Mouse (Mus musculus) liver, adult 2 months (tissue): ENCODE data around the gene Cog7. TPM values are rescaled to one million over a fixed set of nuclear protein-coding genes. Genes with fewer than 3 reads are reported as not detected.
A peak's percentile ranks its signal among the peaks of the same experiment; 100 is the strongest.

Source experiments
- DNase-seq: peaks from one replicate; pipeline ENCODE4 v3.0.0-alpha.2; 2011; ENCODE audit warnings: low read depth, low spot score; ENCODE audit errors: extremely low read depth
- H3K27ac ChIP-seq: fragments of 200-500 bp; replicated peaks from 2 replicates; pipeline ENCODE4 v1.5.1; 2012; ENCODE audit warnings: low read depth, mild to moderate bottlenecking, control low read depth, inconsistent platforms, low read length; ENCODE audit not compliant: insufficient read depth
- H3K27me3 ChIP-seq: fragments of 200-500 bp; 2 replicates; pipeline ENCODE4 v1.6.1; 2012; ENCODE audit warnings: mild to moderate bottlenecking, moderate library complexity, low read length, inconsistent platforms; ENCODE audit not compliant: control insufficient read depth, insufficient read depth
- H3K36me3 ChIP-seq: fragments of 200-500 bp; 2 replicates; pipeline ENCODE4 v1.6.1; 2012; ENCODE audit warnings: low read length, inconsistent platforms; ENCODE audit not compliant: control insufficient read depth, insufficient read depth
- H3K4me1 ChIP-seq: fragments of 200-500 bp; 2 replicates; pipeline ENCODE4 v1.6.1; 2011; ENCODE audit warnings: low read length; ENCODE audit not compliant: control insufficient read depth, insufficient read depth
- H3K4me3 ChIP-seq: fragments of 200-500 bp; 2 replicates; pipeline ENCODE4 v1.5.1; 2011; ENCODE audit warnings: low read depth, mild to moderate bottlenecking, control low read depth, low read length, moderate library complexity; ENCODE audit not compliant: insufficient read depth
- H3K79me2 ChIP-seq: fragments of 200-500 bp; 2 replicates; pipeline ENCODE4 v1.6.1; 2012; ENCODE audit warnings: inconsistent platforms, mild to moderate bottlenecking, low read length, moderate library complexity; ENCODE audit not compliant: control insufficient read depth, insufficient read depth
- H3K9ac ChIP-seq: fragments of 200-500 bp; 2 replicates; pipeline ENCODE4 v1.6.1; 2012; ENCODE audit warnings: low read depth, mild to moderate bottlenecking, control low read depth, inconsistent platforms, low read length
- CTCF ChIP-seq: fragments of 200-500 bp; IDR thresholded peaks from 2 replicates; pipeline ENCODE4 v1.5.1; 2011; ENCODE audit warnings: low read depth, low read length, control low read depth
- POLR2A ChIP-seq: fragments of 200-500 bp; IDR thresholded peaks from 2 replicates; pipeline ENCODE4 v1.6.1; 2011; ENCODE audit warnings: low read length, control low read depth; ENCODE audit not compliant: insufficient read depth; ENCODE audit errors: extremely low read depth
- WGBS: fragments of 180-500 bp; shearing (Covaris S2); methylation state at CpG from one replicate; pipeline ENCODE4 v1.1.7; 2018; 5-methylcytosine and 5-hydroxymethylcytosine counted together
- polyA plus RNA-seq: library from polyadenylated mRNA; depleted of rRNA; stranded (reverse); fragments of >200 nt; gene quantifications from 2 replicates; pipeline ENCODE4 v1.2.3, GENCODE M21; 2012; rRNA removed
- total RNA-seq: library from RNA; depleted of rRNA; stranded (reverse); fragments of >200 nt; gene quantifications from 2 replicates; pipeline ENCODE4 v1.2.3, GENCODE M21; 2014; rRNA removed

Cog7 gene
- total and polyA plus RNA-seq, 2 experiments, result 15.4 to 15.6 TPM

DNA sequence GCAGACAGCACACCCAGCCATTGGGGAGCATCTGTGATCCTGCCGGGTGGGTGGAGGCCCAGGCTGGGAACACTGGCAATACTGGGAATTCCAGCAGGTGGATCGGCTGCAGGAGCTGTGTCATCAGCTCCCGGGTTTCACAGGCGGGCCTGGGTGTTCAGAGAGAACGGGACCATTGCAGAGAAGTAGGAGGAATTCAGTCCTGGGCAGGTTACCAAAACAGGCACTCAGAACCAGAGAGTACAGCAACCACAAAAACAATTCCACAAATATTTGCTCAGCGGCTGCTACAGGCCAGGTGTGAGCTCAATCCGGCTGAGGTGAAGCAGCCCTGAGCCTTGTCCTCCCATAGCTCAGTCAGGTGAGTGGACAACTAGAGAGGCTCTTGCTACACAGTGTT, 144.7 kb downstream of the Cog7 start:
- no peaks in the 10 kb centered on the region for H3K4me1 ChIP-seq
- whole genome bisulfite sequencing, result 36% methylated on average over 7 of the region's 7 CpGs

GRCm38 (mm10) chr7:121835392-121835791, 146.1 kb downstream of the Cog7 start:
- Histone ChIP-seq H3K4me3 (no peak overlapping the region), H3K27ac (no peak overlapping the region), H3K4me1 (no peaks in the 10 kb centered on the region), H3K27me3 (peaks cover 7% of the 10 kb centered on the region; the same call in 1 of the 2 replicates), H3K79me2 (no peaks in the 10 kb centered on the region), H3K9ac (no peak overlapping the region), H3K36me3 (no peaks in the 10 kb centered on the region)
- 83% methylated on average over 7 of the region's 7 CpGs for WGBS
- TF ChIP-seq POLR2A, result no peak
- TF ChIP-seq CTCF, result peak; percentile 31; the same call in 1 of the 2 replicates
- DNase-seq, result no peak

More for the DNA sequence above, 144.7 kb downstream of the Cog7 start:
- H3K9ac ChIP-seq, result no peak overlapping the region
- H3K36me3 ChIP-seq, result no peaks in the 10 kb centered on the region
- TF ChIP-seq POLR2A (no peak), CTCF (no peak)
- no peak for DNase-seq
- no peak overlapping the region for H3K4me3 ChIP-seq
- H3K79me2 ChIP-seq, result no peaks in the 10 kb centered on the region
- no peak overlapping the region for H3K27ac ChIP-seq
- peaks cover 5% of the 10 kb centered on the region; the same call in 1 of the 2 replicates for H3K27me3 ChIP-seq

Other genes with a start within 250 kb of the Cog7 start
- not detected in 2 replicates for gene Scnn1g, start 247.2 kb downstream of the Cog7 start, total RNA-seq
- gene Scnn1g, start 247.2 kb downstream of the Cog7 start, polyA plus RNA-seq, result not detected in 2 replicates
- not detected in 2 replicates for gene Scnn1b, start 116.7 kb downstream of the Cog7 start, total RNA-seq
- 0.05 TPM in 1 of 2 replicates, not detected in the other for gene Scnn1b, start 116.7 kb downstream of the Cog7 start, polyA plus RNA-seq
- gene Gga2, start 39.5 kb upstream of the Cog7 start, total RNA-seq, result 6.8 and 7.7 TPM in 2 replicates
- gene Gga2, start 39.5 kb upstream of the Cog7 start, polyA plus RNA-seq, result 13.5 and 15.5 TPM in 2 replicates
- 15.2 and 21.0 TPM in 2 replicates for gene Ubfd1, start 85.5 kb upstream of the Cog7 start, total RNA-seq
- 14.4 and 15.8 TPM in 2 replicates for gene Ubfd1, start 85.5 kb upstream of the Cog7 start, polyA plus RNA-seq
- 9.8 and 13.0 TPM in 2 replicates for gene Ears2, start 85.6 kb upstream of the Cog7 start, total RNA-seq
- gene Ears2, start 85.6 kb upstream of the Cog7 start, polyA plus RNA-seq, result 13.3 and 15.2 TPM in 2 replicates
- 72.3 and 84.0 TPM in 2 replicates for gene Ndufab1, start 120.2 kb upstream of the Cog7 start, total RNA-seq
- 379 and 468 TPM in 2 replicates for gene Ndufab1, start 120.2 kb upstream of the Cog7 start, polyA plus RNA-seq
- gene Palb2, start 151.3 kb upstream of the Cog7 start, total RNA-seq, result 0.83 and 1.4 TPM in 2 replicates
- gene Palb2, start 151.3 kb upstream of the Cog7 start, polyA plus RNA-seq, result 0.23 and 0.51 TPM in 2 replicates
- 13.9 and 14.6 TPM in 2 replicates for gene Dctn5, start 151.3 kb upstream of the Cog7 start, total RNA-seq
- 30.0 and 32.7 TPM in 2 replicates for gene Dctn5, start 151.3 kb upstream of the Cog7 start, polyA plus RNA-seq
- gene Plk1, start 177.7 kb upstream of the Cog7 start, total RNA-seq, result 0.40 and 0.74 TPM in 2 replicates
- gene Plk1, start 177.7 kb upstream of the Cog7 start, polyA plus RNA-seq, result 0.24 and 0.42 TPM in 2 replicates
- not detected in 2 replicates for gene Ern2, start 204.5 kb upstream of the Cog7 start, total RNA-seq
- gene Ern2, start 204.5 kb upstream of the Cog7 start, polyA plus RNA-seq, result 0.04 and 0.10 TPM in 2 replicates
- gene Chp2, start 237.8 kb upstream of the Cog7 start, total RNA-seq, result 4.5 and 5.3 TPM in 2 replicates
- gene Chp2, start 237.8 kb upstream of the Cog7 start, polyA plus RNA-seq, result 2.5 and 2.8 TPM in 2 replicates